Mouse (Mus musculus): Measurements from ENCODE around the gene Ppip5k2.
"Not testable (repeated sequence)": the region's sequence is repeated elsewhere in the genome, so short reads cannot be mapped to it uniquely, and the experiment has no call there.

Ppip5k2 gene

DNA sequence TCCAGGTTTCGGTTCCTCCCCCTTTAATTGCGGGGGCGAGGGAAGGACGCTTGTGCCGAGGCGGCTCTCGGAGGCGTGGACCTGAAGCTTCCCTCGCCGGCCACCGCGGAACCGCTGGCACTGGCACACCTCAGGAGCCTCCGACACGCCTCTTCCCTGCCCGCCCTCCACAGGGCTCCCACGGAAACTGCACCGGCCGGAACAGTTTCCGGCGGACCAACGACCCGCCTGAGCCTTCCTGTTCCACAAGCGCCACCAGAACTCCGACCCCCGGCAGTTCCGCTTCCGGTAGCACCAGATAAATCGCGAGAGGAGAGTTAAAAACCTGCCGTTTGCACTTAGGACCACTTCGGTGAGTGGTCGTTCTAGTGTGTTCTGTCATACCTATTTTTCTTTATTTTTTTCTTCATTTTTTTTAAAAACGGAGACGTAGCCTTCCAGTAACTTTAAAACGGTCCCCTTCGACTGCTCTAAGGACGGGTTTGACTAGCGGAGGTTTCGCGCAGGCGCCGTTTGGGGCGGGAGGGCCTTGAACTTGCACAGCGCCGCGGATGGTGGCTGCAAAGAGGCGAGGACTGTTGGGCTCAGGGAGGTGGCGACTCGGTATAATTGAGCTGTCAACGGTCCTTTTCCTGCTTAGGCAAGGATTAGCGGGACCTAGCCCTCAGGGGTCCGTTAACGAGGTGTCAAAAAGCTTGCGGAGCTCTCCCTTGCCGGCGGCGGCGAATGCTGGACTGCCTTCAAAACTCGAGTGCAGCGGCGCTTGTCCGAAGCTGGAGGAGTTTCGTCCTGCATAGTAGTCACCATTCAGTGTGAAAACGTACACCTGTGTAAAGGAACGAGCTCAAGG, at the start of gene Ppip5k2, which contains the start of gene Gin1:
Gene Ppip5k2, minus strand, starts transcription at position 508 of the 850 bp plus-strand sequence.
Gene Gin1, plus strand, starts transcription at position 269 of the 850 bp plus-strand sequence.
- DNase-seq (ENCODE audit: low read depth, low spot score) = peak; percentile 94

DNA sequence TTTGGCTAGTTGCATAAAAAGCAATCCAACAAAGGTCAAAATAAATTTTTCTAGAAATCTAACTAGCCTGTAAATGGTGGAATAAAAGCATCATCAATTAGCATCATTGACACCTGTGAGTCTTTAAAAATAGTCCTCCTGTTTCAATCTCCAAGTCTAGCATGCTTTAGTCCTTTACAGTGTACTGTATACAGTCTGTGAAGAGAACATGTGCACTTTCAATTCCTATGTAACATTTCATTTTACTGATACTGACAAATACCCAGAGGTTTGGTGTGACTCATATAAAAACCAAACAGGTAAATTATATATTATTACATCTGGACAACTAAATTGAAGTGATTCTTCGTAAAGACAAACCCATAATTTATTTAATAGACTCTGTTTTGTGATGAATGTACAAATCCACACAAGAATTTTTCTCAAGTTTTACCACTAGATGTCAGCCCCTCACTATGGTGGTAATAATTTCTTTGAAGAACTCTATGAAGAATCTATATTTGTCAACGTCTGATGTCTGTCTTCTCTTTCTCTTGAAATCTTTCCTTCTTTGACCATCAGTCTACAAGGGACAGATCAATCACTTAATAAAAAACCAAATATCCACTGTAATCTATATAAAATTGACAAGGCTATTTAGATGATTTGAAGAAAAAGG, 39.2 kb upstream of the Ppip5k2 start:
- no peak for DNase-seq (ENCODE audit: low read depth, low spot score)

DNA sequence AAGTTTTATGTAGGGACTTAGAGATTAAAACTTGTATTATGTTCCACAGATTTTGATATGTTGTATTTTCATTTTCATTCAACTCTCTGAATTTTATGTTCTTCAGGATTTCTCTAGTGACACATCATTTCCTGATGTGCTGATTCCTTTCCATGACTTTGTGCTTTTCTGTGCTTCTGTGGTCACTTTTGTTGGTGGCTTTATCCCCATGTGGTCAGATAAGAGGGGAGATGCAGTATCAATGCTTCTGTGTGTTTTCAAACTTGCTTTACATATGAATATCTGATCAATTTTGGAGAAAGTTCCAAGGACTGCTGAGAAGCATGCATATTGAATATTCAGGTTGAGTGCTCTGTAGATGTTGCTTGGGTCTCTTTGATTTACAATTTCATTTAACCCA, 34.3 kb upstream of the Ppip5k2 start:
- no peak for DNase-seq (ENCODE audit: low read depth, low spot score)

DNA sequence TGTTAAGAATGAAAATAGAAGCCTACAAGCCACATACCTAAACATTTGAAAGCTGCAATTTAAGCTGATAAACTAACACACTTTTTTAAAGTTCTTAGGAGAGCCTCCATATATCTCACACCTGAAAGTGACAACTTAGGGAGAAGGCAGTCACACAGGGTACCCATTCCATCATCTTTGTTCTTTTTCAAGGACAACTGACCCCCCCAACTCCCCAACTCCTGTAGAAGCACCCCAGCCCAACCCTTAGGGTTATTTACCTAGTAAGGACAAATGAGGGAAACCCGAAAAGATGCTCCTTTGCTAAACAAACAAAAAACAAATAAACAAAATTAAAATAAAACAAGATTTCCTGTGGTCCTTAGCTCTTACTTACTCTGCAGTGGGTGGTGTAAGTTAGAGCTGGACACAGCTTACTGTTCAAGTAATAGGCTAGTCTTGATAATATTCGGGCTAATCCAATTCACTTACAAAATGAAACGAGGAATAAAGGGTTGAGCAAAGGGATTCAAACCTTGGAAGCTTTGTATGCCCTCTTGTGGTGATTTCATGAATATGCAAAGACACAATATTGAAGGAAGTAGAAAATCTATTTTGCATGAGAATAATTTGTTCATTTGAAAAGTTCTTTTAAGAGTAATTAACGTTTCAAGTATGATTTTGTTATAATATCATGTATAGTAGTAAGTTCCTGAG, 32.1 kb upstream of the Ppip5k2 start:
- no peak for DNase-seq (ENCODE audit: low read depth, low spot score)

DNA sequence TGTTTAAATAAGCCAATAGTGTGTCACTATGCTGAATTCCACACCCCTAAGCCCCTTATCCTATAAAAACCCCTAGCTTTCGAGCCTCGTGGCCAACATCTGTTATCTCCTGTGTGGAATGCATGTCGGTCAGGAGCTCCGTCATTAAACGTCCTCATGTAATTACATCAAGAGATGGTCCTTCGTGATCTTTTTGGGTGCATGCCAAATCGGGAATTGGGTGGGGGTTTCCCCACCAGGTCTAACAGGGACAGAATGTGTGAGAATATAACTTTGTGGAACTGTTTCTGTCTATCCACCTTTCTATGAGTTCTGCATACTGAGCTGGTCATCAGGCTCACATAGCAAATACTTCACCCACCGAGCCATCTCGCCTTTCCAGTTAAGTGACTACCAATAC, 25.7 kb upstream of the Ppip5k2 start:
- no peak for DNase-seq (ENCODE audit: low read depth, low spot score)

DNA sequence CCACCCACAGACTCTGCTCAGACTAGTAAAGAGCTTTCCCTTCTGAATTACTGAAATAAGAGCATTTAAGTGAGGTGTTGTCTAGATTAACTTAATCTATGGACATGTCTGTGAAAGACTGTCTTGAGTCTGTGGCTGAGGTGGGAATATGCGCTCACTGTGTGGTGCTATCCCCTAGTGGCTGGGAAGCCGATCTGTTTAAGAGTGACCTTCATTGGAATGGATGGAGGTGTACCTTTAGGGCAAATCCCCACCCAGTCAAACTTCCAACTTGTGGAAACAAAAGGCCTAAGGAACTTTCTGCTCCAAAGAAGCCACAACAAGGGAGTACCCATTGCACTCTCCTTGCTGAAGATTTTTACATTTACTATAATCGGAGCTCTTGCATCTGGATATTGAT, 23.9 kb upstream of the Ppip5k2 start:
- no peak for DNase-seq (ENCODE audit: low read depth, low spot score)

DNA sequence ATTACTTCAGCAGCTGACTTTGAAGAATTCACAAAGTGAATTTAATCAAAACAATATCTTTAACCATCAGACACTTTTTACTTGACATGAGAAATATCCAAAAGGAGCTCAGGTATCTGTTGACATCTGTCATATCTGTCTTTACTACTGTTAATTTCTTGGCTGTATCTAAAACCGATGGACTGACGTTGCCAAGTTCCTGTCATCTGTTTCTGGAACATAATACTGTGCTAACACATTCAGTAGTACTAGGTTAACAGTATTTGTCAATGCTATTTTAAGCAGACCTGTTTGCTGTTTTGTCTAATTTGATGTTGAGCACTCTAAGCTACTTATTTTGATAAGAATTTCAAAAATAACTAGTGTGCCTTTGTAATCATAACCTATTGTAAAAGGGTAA, 18.3 kb upstream of the Ppip5k2 start:
- no peak for DNase-seq (ENCODE audit: low read depth, low spot score)

DNA sequence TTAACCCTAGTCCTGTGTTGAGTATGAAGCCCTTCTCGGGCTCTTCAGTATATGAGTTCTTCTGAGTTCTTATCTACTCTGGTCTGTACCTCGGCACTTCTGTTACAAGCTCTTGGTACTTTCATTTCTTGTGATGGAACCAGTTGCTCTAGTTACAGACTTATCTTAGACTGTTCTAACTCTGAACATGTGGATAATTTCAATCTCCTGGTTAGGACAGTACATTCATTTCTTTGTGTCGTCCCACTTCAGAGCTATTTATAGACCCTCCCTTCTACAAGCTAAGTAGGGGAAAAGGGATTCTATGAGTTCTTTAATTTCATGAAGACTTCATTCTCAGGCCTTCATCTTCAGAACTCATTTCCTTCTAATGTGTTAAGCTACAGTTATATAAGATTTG, 17.5 kb upstream of the Ppip5k2 start:
- DNase-seq (ENCODE audit: low read depth, low spot score) = no peak

DNA sequence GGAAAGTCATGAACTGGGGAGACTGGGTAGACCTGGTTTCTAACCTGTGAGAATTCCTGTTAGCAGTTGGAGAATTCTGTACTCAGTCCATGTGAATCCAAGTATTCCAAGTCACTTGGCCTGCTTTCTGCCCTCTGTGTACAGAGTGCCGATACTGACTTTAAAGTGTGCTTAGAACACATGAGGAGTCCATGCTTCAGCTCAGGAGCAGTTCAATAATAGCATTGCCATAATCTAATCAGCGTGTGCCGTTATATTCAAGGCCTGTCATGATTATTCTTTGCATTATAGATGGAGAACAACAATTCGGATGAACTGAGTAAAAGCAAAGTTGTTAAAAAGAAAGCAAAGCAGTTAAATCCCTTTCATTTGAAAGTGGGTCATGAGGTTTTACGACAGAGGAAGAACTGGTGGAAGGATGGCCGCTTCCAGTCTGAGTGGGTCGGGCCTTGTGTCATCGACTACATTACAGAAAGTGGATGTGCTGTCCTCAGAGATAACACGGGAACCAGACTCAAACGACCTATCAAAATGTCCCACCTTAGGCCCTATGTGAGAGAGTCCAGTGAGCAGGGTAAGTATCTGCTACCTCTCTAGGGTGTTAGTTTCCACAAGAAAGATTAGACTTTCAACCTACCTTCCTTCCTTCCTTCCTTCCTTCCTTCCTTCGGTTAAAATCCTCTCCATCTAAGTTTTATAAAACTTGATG, 15.6 kb upstream of the Ppip5k2 start:
- DNase-seq (ENCODE audit: low read depth, low spot score) = no peak

DNA sequence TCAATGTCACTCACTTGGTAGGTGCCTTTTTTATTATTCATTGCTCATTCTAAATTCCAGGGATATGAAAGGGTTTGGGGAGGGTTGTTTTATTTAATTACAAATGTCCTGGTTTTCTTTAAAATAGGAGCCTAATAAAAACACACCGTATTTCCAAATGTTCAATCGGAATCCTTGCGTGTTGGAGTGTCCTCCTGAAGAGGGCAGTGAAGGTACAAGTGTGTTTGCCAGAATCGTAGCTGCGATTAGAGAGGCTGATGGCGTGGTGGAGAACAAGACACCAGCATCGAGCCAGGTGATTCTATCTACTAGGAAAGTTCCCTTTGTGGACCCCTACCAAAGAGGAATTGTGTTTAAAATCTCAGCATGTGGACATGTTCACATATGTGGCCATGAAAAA, 14.7 kb upstream of the Ppip5k2 start:
- no peak for DNase-seq (ENCODE audit: low read depth, low spot score)

DNA sequence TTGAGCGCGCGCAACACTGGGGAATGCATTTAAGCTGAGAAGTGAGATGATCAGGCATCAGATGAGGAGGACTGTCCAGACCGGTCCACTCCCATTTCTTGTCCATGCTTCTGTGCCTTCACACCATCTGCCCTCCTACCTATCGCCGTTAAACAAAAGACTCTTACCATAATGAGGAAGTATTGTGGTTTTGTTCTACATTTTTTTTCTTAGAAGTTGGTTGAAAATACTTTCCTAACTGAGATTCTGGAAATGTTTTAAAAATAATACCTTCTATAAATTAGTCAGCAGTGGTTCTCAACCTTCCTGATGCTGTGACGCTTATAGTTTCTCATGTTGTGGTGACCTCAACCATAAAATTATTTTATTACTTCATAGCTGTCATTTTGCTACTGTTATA, 11.5 kb upstream of the Ppip5k2 start:
- DNase-seq (ENCODE audit: low read depth, low spot score) = no peak

DNA sequence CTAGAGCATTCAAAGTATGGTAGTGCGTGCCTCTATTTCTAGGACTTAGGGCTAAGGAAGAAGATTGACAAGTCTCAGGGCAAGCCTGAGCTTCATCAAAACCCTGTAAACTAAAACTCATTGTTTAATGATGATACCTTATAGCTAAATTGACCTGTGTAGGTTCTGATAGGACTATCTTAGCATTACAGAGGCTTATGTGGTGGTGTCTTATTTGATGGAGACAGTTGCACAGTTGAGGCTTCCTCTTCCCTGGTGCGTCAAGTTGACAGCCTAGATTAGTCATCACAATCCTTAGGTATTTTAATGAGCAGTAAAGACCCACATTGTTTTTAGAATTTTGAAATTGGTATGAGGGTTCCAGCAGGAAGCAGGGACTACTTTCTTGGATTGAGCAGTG, 3.8 kb upstream of the Ppip5k2 start:
- no peak for DNase-seq (ENCODE audit: low read depth, low spot score)

DNA sequence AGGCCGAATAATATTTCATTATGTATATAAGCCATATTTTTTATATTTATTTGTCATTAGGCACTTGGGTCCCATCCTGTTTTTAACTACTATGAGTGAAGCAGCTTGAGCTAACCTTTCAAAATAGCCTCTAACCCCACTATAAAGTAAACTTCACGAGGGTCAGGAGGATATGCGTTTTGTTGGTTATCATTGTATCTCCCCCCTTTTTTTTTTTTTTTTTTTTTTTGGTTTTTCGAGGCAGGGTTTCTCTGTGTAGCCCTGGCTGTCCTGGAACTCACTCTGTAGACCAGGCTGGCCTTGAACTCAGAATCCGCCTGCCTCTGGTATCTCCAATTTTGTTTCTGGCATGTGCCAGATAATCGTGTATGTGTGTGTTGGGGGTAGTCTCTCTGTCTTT, 3.2 kb upstream of the Ppip5k2 start:
- no peak for DNase-seq (ENCODE audit: low read depth, low spot score)

DNA sequence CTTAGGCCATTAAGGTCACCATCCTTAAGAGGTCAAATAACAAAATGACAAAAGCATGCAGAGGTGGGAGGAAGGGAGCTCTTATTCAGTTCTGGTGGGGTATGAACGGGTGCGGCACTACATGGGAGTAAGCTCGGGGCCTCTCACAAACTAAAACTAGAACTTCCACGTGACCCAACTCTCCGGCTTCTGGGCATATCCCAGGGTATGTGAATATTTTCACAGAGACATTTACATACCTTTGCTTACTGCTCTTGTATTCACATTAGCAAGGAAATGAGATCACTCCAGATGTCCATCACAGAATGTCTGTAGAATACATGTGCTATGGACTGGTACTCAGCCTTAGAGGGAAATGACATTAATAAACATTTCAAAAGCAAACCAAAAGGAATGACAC, 1.5 kb upstream of the Ppip5k2 start:
- no peak for DNase-seq (ENCODE audit: low read depth, low spot score)

DNA sequence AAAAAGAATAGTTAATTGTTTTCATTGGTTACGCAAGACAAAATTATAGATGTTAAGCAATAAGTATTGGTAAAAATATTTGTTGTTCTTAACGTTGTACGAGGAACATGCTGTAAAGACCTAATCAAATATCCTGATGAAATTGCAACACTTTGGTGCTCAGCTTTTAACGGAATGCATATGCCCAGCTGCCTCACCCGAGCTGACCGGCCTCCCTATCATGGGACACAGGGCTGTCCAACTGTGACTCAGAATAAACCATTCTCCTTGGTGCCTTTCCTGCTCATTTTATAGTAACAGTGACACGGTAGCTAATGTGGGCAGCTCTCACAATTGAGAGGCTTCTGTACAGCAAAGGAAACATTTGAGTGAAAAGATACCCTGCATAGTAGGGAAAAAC, 907 bp upstream of the Ppip5k2 start:
- DNase-seq (ENCODE audit: low read depth, low spot score) = no peak

DNA sequence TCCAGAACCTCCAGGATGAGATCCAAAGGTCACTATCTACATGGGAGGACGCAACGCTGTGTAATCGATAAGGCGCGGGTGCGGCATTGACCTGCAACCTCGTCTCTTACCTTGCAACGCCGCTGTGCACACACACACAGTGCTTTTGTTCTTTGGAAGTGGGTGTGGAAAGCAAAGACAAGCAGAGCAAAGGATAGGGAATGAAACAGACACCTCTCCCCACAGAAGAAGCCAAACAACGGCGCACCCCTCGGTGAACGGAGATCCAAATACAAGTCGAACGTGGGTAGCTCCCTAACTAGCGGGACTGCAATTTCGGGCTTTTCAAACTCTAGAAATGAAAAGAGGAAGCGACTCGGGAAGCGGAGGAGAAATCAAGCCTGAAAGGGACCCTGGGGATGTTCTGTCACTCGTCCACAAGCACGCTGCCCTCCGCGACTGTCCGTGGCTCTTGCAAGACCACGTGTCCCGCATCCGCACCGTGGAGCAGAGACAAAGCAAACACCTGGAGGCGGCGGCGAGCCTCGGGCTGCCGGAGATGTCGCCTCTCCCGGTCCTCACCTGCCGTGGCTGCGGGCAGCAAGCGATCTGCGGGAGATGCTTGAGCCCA, 812 bp downstream of the Ppip5k2 start:
- no peak for DNase-seq (ENCODE audit: low read depth, low spot score)

DNA sequence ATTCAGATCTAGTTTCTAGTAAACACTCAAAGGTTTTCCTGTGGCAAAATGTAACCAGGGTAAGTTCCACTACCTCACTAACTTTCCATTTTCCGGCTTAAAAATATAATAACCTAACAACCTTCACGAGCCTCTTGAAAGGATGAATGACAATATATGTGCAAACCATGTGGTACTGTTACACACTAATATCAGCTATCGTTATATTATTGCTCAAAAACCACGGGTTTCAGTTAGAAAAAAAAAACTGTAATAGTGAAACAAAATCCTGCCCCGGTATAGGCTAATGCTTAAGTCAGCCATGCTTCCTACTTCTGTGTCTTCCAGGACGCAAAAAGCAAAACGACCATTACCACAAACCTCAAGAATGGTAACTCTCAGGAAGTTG, 1.3 kb downstream of the Ppip5k2 start:
- no peak for DNase-seq (ENCODE audit: low read depth, low spot score)

DNA sequence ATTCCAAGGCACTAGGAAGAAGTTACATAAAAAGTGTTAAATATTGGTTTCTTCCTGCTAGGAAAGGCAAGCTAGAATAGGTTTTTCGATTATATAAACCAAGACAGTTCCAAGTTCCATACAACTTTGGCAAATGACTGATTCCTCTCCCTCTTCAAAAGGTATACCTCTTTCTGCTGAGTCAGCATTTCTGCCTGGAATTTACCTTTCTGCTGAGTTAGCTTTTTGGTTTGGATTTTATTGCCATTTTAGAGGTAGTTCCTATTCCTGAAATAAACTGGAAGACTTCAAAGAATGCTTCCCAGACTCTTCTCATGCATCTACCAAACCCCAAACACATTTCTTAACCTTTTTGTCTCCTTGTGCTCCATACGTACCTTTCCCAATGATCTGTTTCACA, 2.1 kb downstream of the Ppip5k2 start:
- no peak for DNase-seq (ENCODE audit: low read depth, low spot score)

DNA sequence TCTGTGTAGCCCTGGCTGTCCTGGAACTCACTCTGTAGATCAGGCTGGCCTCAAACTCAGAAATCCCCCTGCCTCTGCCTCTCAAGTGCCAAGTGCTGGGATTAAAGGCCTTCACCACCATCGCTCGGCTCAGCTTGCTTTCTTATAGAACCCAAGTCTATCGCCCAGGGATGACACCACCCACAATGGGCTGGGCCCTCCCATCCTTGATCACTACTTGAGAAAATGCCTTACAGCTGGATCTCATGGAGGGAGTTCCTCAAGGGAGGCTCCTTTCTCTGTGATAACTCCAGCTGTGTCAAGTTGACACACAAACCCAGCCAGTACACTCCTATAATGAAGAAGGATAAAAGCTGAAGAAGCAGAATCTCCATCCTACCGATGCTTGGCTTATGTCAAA, 4.5 kb downstream of the Ppip5k2 start:
- not testable (repeated sequence) for DNase-seq (ENCODE audit: low read depth, low spot score)

DNA sequence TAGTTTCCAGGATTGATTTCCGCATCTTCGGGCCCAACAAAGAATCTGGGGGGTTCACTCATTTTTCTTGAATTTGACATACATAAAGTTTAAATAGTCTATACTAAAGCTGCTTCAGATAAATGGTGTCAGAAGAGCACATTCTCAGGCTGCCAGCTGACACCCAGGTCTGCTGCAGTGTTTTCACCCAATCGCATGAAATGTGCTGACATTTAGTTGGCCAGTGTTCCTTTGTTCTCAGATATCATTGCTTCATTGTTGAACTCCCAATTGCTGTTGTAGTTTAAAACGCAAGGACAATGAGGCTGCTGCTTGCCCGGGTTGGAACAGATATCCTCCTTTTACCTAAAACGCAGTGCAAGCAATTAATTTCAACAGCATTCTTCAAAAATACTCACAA, 8.7 kb downstream of the Ppip5k2 start:
- DNase-seq (ENCODE audit: low read depth, low spot score) = no peak

DNA sequence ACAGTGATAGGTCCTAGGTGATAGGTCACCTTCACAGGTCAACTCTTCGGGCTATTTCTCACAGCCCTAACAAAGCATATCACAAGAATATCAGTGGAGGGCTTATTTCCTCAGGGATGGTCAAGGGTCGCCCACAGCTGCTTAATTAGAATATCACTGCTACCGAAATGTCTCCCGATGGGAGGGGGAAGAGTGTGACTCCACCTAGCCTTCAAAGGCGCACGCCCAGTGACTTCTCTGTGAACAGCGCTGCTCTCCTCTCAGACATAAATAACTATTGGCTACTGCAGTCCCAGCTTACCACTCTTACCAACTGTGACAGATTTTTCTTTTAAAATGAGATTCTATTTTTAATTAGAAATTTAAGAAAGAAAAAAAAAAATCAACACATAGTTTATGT, 9.6 kb downstream of the Ppip5k2 start:
- no peak for DNase-seq (ENCODE audit: low read depth, low spot score)

DNA sequence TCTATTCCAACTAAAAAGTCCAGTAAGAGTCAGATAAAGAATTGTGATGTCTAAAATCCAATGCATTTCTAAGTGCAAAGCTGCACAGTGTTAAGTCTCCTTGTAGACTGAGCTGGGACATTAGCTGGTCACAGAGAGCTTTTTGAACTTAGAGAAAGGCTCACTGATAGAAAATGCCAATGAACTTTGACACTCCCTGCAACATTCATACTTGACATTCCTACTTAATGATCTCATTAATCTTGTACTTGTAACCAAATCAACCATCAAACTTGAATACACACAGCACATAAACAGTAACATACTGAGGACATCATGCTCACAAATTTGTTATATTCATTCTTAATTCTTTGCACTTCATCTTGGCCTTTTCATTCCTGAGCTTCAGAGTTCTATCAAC, 10.4 kb downstream of the Ppip5k2 start:
- DNase-seq (ENCODE audit: low read depth, low spot score) = no peak
